11 mouse cellular contexts compared by ENCODE assay signal in genomic region chr7:90033640-90034312, GRCm38 (mm10). TPM values are rescaled to one million over a fixed set of nuclear protein-coding genes. Genes with fewer than 3 reads are reported as not detected.
A peak's percentile ranks its signal among the peaks of the same experiment; 100 is the strongest.
DNase-seq lines count a peak whose midpoint lies in the region; ATAC-seq and TF ChIP-seq lines count a peak whose summit lies in the region.
"Had no signal": no experiment of that assay in that cellular context is flagged by ENCODE, and none has a peak within 500 bp of the region (broad histone marks: within the 10 kb centered on the region; RNA-seq: fewer than 3 reads in every experiment).

No protein-coding gene starts in this region.

- no peak for ATAC-seq in embryonic facial prominence, embryonic 14.5 days (ENCODE audit: low read depth)
- no peak for ATAC-seq in liver, postnatal 0 days
- ATAC-seq in forebrain, embryonic 13.5 days: no peak

- H3K36me3 ChIP-seq in embryonic facial prominence, embryonic 14.5 days (ENCODE audit: control insufficient read depth, insufficient read depth, low read length): no peaks in the 10 kb centered on the region
- no peaks in the 10 kb centered on the region for H3K36me3 ChIP-seq in liver, postnatal 0 days (replicated peaks; ENCODE audit: insufficient read depth, low read length)
- no peaks in the 10 kb centered on the region for H3K36me3 ChIP-seq in forebrain, embryonic 13.5 days (ENCODE audit: poor library complexity, severe bottlenecking)

- H3K27ac ChIP-seq in layer of hippocampus, adult 2 months: peak overlapping the region; percentile 79
- peak overlapping the region; percentile 39; the same call in 1 of the 2 replicates for H3K27ac ChIP-seq in embryonic facial prominence, embryonic 14.5 days (replicated peaks; ENCODE audit: low read depth, low read length)
- peak overlapping the region; percentile 1; the same call in 1 of the 2 replicates for H3K27ac ChIP-seq in liver, postnatal 0 days (ENCODE audit: low read depth)
- no peak overlapping the region for H3K27ac ChIP-seq in forebrain, embryonic 13.5 days
- H3K27ac ChIP-seq: hindbrain, embryonic 14.5 days had no signal

- H3K9me3 ChIP-seq in embryonic facial prominence, embryonic 14.5 days (ENCODE audit: control insufficient read depth, low read length): no peaks in the 10 kb centered on the region; the same call in 1 of the 2 replicates
- H3K9me3 ChIP-seq in liver, postnatal 0 days (ENCODE audit: low read length): no peaks in the 10 kb centered on the region
- no peaks in the 10 kb centered on the region for H3K9me3 ChIP-seq in forebrain, embryonic 13.5 days (replicated peaks)

- no peak overlapping the region for H3K9ac ChIP-seq in embryonic facial prominence, embryonic 14.5 days (ENCODE audit: low read depth, low read length)
- H3K9ac ChIP-seq in liver, postnatal 0 days (replicated peaks): no peak overlapping the region
- no peak overlapping the region for H3K9ac ChIP-seq in forebrain, embryonic 13.5 days
- H3K9ac ChIP-seq: hindbrain, embryonic 14.5 days had no signal

- H3K4me3 ChIP-seq in layer of hippocampus, adult 2 months: no peak overlapping the region
- H3K4me3 ChIP-seq in embryonic facial prominence, embryonic 14.5 days (ENCODE audit: low read depth, low read length): no peak overlapping the region
- H3K4me3 ChIP-seq in liver, postnatal 0 days (ENCODE audit: low read depth, low read length): no peak overlapping the region
- no peak overlapping the region for H3K4me3 ChIP-seq in forebrain, embryonic 13.5 days
- H3K4me3 ChIP-seq: erythroblast, embryonic 14.5 days had no signal

- TF ChIP-seq CTCF in layer of hippocampus, adult 2 months (conservative IDR thresholded peaks at IDR 0.05): no peak
- TF ChIP-seq CTCF in liver, postnatal 0 days (IDR thresholded peaks at IDR 0.05; ENCODE audit: low read depth): no peak

- 78% methylated on average over 9 of the region's 9 CpGs for WGBS in embryonic facial prominence, embryonic 14.5 days
- 69% methylated on average over 9 of the region's 9 CpGs for WGBS in liver, postnatal 0 days (ENCODE audit: insufficient replicate concordance)
- 94% methylated on average over 9 of the region's 9 CpGs for WGBS in forebrain, embryonic 13.5 days

- H3K27me3 ChIP-seq in embryonic facial prominence, embryonic 14.5 days (replicated peaks; ENCODE audit: control insufficient read depth, insufficient read depth, low read length): no peaks in the 10 kb centered on the region
- H3K27me3 ChIP-seq in liver, postnatal 0 days (ENCODE audit: insufficient read depth, low read length): no peaks in the 10 kb centered on the region
- H3K27me3 ChIP-seq in forebrain, embryonic 13.5 days: no peaks in the 10 kb centered on the region

- DNase-seq in layer of hippocampus, adult 2 months (ENCODE audit: low spot score in 2 of 2): no peak
- DNase-seq in layer of hippocampus, adult 18-20 months (ENCODE audit: low spot score in 2 of 2): no peak
- DNase-seq in B cell, adult 2 months: peak; percentile 51 to 56
- peak; percentile 65 for DNase-seq in embryonic facial prominence, embryonic 14.5 days (ENCODE audit: low spot score)
- no peak for DNase-seq in liver, postnatal 0 days
- no peak for DNase-seq in neural tube, embryonic 10.5 days (ENCODE audit: extremely low spot score, low spot score)
- no peak for DNase-seq in right cerebral cortex, postnatal 25 days
- DNase-seq: retina, postnatal 1 day had no signal

- no peak for TF ChIP-seq EP300 in liver, postnatal 0 days (IDR thresholded peaks at IDR 0.05; ENCODE audit: low read depth)

- no peak overlapping the region for H3K4me2 ChIP-seq in embryonic facial prominence, embryonic 14.5 days (ENCODE audit: low read depth, low read length)
- no peak overlapping the region for H3K4me2 ChIP-seq in liver, postnatal 0 days (ENCODE audit: low read depth, low read length)
- no peak overlapping the region for H3K4me2 ChIP-seq in forebrain, embryonic 13.5 days
- H3K4me2 ChIP-seq: hindbrain, embryonic 14.5 days had no signal

- peaks cover 24% of the 10 kb centered on the region for H3K4me1 ChIP-seq in embryonic facial prominence, embryonic 14.5 days (ENCODE audit: control insufficient read depth, insufficient read depth, low read length)
- H3K4me1 ChIP-seq in liver, postnatal 0 days (ENCODE audit: insufficient read depth): peaks cover 28% of the 10 kb centered on the region
- peaks cover 20% of the 10 kb centered on the region for H3K4me1 ChIP-seq in forebrain, embryonic 13.5 days

RNA-seq across cellular contexts. Expression of gene Eed, which starts 53.0 kb away (rescaled TPM):
- total RNA-seq in layer of hippocampus, adult 2 months (2021): 10 to 100 TPM; 37.2 to 42.2 TPM
- 10 to 100 TPM; 33.2 to 33.9 TPM for total RNA-seq in layer of hippocampus, adult 18-20 months (2021)
- 62.8 and 64.7 TPM in 2 replicates for polyA plus RNA-seq in embryonic facial prominence, embryonic 14.5 days (2014; fragmentation: Nextera tagmentation; extraction: Ambion mirVana)
- 22.3 and 28.3 TPM in 2 replicates for polyA plus RNA-seq in liver, postnatal 0 days (2015; fragmentation: Nextera tagmentation; extraction: Ambion mirVana)
- polyA plus RNA-seq in forebrain, embryonic 13.5 days (2015; fragmentation: Nextera tagmentation; extraction: Ambion mirVana): 60.0 and 61.0 TPM in 2 replicates

Comparison
In these comparisons a context has a peak if more than half of its experiments do, and no peak if none do; other contexts are left out.
1. DNase-seq: peak in B cell, adult 2 months (2 of 2) and embryonic facial prominence, embryonic 14.5 days (single experiment); none in layer of hippocampus, adult 2 months (0 of 2), layer of hippocampus, adult 18-20 months (0 of 2), liver, postnatal 0 days (single experiment), neural tube, embryonic 10.5 days (single experiment) and right cerebral cortex, postnatal 25 days (single experiment).